Mouse (Mus musculus) hematopoietic stem cell, adult 5-6 weeks (primary cell): ENCODE data around the gene Sphk2. TPM values are rescaled to one million over a fixed set of nuclear protein-coding genes. Genes with fewer than 3 reads are reported as not detected.
A peak's percentile ranks its signal among the peaks of the same experiment; 100 is the strongest.

Source experiments
- ATAC-seq, 2 experiments: fragments of 125-278 bp in 1 of 2; replicated peaks in 1 of 2; 2 replicates each; pipeline ENCODE4 v1.8.0; 2016 to 2017; ENCODE audit warnings: inconsistent platforms in 2 of 2, mild to moderate bottlenecking in 2 of 2, moderate number of reproducible peaks in 2 of 2, low read depth in 1 of 2, moderate TSS enrichment in 1 of 2; ENCODE audit not compliant: low FRiP score in 2 of 2, poor library complexity in 2 of 2, severe bottlenecking in 2 of 2, insufficient read depth in 1 of 2, low TSS enrichment in 1 of 2
- total RNA-seq: library from RNA; stranded (forward); fragments of 172-1452, 232-1000 nt; gene quantifications from 2 replicates; pipeline ENCODE4 v1.2.3, GENCODE M21; 2017

The Sphk2 gene
- total RNA-seq, 1 experiment from 2014 or later = 8.2 TPM

- ATAC-seq = no peak; a peak in 1 of 4 replicates
Observed at GRCm38 (mm10) chr7:45715741-45716459, 1.9 kb downstream of the Sphk2 start.

GRCm38 (mm10) chr7:45715090-45715708, 2.6 kb downstream of the Sphk2 start, which contains the start of gene Rpl18:
Gene Rpl18, plus strand, starts transcription at chr7:45715457.
- ATAC-seq = peak; percentile 84 to 85

- no peak for ATAC-seq
Observed at GRCm38 (mm10) chr7:45714630-45715089, 3.1 kb downstream of the Sphk2 start.

- ATAC-seq = no peak
Observed at GRCm38 (mm10) chr7:45713881-45714520, 3.8 kb downstream of the Sphk2 start.

GRCm38 (mm10) chr7:45713396-45713795, 4.4 kb downstream of the Sphk2 start:
- ATAC-seq = no peak

- ATAC-seq = no peak
Observed at GRCm38 (mm10) chr7:45712022-45712757, 5.6 kb downstream of the Sphk2 start.

- no peak for ATAC-seq
Observed at GRCm38 (mm10) chr7:45711316-45712021, 6.3 kb downstream of the Sphk2 start.

- no peak for ATAC-seq
Observed at GRCm38 (mm10) chr7:45710477-45711191, 7.2 kb downstream of the Sphk2 start.

GRCm38 (mm10) chr7:45709677-45710355, 8.0 kb downstream of the Sphk2 start:
- ATAC-seq = no peak

- ATAC-seq = no peak
Observed at GRCm38 (mm10) chr7:45709036-45709435, 8.8 kb downstream of the Sphk2 start.

GRCm38 (mm10) chr7:45708221-45708761, 9.5 kb downstream of the Sphk2 start:
- no peak for ATAC-seq

- peak; percentile 35 to 43 for ATAC-seq
Observed at GRCm38 (mm10) chr7:45707375-45707967, 10.3 kb downstream of the Sphk2 start.

- peak in 1 of 2 experiments; percentile 0; a peak in 1 of 4 replicates for ATAC-seq
Observed at GRCm38 (mm10) chr7:45706721-45707241, 11.0 kb downstream of the Sphk2 start.

GRCm38 (mm10) chr7:45705873-45706281, 11.9 kb downstream of the Sphk2 start:
- no peak for ATAC-seq

GRCm38 (mm10) chr7:45705443-45705864, 12.3 kb downstream of the Sphk2 start:
- no peak for ATAC-seq
